Mouse (Mus musculus) adrenal gland, adult 18-20 months (tissue): Measurements from ENCODE around the gene Epm2aip1. TPM values are rescaled to one million over a fixed set of nuclear protein-coding genes. Genes with fewer than 3 reads are reported as not detected.

ENCODE experiments used
- DNase-seq, 2 experiments: peaks; one replicate each; pipeline ENCODE4 v3.0.0; 2021 to 2022; ENCODE audit warnings: low spot score in 2 of 2
- long read RNA-seq, 2 experiments: library from polyadenylated mRNA; stranded (forward); transcript quantifications; one replicate each; pipeline ENCODE4 v2.0.0; 2021
- total RNA-seq, 2 experiments: library from RNA; stranded (reverse); gene quantifications; 1 replicate in 1 of 2; 2 replicates in 1 of 2; pipeline ENCODE4 v1.2.3; 2021

The Epm2aip1 gene
- total RNA-seq, result 10 to 100 TPM; 31.2 to 37.8 TPM
- long read RNA-seq, experiment 1, full-length matches to known transcripts, result 13 of 14 reads
- long read RNA-seq, experiment 1, partial matches to known transcripts, result 0 of 14 reads
- long read RNA-seq, experiment 1, other reads (novel, unspliced or antisense), result 1 of 14 reads
- long read RNA-seq, experiment 2, full-length matches to known transcripts, result 14 of 14 reads
- long read RNA-seq, experiment 2, partial matches to known transcripts, result 0 of 14 reads
- long read RNA-seq, experiment 2, other reads (novel, unspliced or antisense), result 0 of 14 reads

DNA sequence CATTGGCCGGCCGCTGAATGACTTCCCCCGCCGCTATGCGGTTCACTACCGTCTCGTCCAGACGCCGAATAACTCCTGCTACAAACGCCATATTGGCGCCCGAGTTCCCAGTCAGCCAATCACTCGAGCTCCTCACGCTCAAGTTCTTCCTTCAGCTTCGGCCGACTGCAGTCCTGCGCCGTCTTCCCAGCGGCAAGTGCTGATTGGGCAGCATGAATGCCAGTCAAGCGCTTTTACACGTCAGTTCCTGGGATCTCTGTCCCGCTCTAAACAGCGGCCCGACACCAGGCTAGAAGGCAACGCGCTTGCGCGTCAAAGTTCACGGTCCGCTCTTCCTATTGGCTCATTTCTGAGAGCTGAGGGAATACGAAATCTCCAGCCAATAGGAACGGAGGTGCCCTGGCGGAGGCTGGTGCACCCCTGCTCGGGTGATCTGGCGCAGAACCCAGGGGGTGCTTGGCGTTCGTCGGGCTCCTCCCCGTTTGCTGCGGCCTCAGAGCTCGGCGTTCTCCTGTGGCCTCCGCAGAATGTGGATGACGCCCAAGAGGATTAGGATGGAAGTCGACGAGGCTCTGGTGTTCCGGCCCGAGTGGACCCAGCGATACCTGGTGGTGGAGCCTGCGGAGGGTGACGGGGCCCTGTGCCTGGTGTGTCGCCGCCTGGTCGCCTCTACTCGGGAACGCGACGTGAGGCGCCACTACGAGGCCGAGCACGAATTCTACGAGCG is at the start of gene Epm2aip1, which contains the start of gene Mlh1:
TSS of gene Epm2aip1 (plus strand) at position 496 of the 727 bp plus-strand sequence.
TSS of gene Mlh1 (minus strand) at position 358 of the 727 bp plus-strand sequence.
- peak; percentile 92 to 97 for DNase-seq

GRCm38 (mm10) chr9:111223406-111223805 is 48.3 kb upstream of the Epm2aip1 start:
- no peak for DNase-seq

DNA sequence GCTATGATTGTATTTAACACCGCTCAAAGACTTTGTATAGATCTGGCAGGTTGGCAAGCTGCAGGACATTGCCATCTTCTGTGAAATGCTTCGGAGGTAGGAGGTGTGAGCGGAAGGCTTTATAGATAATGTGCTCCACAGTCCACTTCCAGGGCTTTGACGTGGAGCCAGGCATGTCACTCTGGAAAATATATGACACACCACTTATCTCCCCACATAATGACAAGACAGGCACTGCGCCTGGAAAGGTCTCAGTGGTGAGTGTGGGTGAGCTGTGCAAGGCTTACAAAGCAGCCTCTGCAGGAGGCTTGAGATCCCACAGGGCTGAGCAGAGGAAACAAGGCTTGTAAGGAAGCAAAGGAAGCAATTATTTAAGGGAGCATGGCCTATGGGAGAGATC is 43.3 kb upstream of the Epm2aip1 start:
- no peak for DNase-seq

DNA sequence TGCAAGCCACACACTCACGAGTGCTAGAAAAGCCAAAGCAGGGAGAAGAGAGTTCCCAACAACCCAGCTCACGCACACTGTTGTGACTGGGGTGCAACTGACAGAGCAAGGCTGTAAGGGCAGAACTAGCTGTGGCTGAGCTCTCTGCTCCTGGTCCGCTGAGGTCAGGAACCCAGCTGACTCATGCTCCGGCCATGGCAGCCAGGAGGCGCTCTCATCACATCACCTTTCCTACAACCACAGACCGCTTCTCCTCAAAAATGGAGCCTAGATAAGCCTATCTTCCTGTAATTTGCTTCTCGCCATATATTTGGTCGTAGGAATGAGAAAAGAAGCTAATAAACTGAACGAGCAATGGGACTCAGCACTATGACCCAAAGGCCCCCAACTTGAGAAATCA is 37.0 kb upstream of the Epm2aip1 start:
- DNase-seq, result no peak

- DNase-seq, result no peak
Measured at GRCm38 (mm10) chr9:111237726-111238125, 34.0 kb upstream of the Epm2aip1 start.

GRCm38 (mm10) chr9:111239821-111240220 is 31.9 kb upstream of the Epm2aip1 start:
- DNase-seq, result peak in 1 of 2 experiments; percentile 20

DNA sequence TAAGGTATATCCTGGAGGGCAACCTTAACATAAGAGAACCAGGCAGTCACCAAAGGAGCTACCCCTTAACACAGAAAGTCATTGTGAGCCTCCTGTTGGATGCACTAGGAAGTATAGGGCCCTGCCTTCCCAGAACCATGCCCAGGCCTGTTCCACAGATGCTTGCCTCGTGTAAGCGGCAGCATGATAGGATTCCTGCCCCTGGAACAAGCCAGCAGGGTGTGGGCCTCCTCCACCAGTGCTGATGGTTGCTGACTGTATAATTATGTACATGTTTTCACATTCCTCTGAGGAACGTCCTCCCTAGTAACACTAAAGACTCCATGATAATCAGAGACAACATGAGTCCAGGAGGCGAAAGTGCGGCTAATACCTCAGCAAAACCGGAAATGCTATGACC is 28.3 kb upstream of the Epm2aip1 start:
- DNase-seq, result no peak

GRCm38 (mm10) chr9:111245546-111245945 is 26.2 kb upstream of the Epm2aip1 start:
- DNase-seq, result no peak

DNA sequence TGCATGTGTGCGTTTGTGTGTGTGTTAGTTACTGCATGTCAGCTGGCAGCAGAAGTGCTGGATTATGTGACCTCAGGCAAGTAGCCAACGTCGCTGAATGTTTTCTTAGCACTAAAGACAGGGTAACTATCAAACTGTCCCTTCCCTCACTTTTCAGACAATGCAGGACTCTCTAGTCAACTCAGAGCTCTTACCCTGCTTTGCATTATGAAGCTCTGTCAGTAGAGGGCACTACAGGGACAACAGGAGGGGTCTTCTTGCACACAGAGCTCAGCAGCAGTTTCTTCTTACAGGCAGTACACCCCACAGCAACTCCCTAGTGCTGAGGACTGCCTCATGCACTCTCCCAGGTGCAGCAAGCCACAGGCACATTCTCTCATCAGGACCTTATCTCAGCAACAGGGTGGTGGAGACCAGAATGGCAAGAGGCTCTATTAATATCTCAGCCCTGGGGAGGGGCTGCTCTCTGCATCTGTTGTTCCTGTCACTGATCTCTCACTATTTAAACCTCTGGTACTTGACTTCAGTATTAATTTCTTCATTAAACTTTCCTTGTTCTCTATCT is 24.0 kb upstream of the Epm2aip1 start:
- DNase-seq, result no peak

DNA sequence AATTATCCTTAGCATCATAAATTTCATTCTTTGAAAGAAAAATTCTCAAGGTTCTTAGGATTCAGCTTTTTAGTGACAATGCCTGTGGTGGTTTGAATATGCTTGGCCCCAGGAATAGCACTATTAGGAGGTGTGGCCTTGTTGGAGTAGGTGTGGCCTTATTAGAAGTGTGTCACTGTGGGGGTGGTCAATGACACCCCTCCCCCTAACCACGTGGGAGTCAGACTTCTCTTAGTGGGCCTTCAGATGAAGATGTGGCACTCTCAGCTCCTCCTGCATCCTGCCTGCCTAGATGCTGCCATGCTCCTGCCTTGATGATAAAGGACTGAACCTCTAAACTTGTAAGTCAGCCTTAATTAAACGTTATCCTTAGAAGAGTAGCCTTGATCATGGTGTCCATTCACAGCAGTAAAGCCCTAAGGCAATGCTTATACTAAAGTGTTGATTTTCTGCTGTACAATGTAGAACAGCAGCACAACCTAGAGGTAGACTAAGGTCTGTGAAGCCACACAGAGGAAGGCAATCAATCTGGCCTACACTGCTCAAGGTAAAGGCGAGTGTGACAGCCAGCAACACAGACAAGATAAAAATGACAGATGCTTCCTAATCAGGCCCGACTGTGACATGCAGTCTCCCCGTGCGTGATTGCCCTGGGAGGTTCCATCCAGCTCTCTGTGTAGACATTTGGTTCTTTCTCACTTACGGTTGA is 19.4 kb upstream of the Epm2aip1 start:
- no peak for DNase-seq

DNA sequence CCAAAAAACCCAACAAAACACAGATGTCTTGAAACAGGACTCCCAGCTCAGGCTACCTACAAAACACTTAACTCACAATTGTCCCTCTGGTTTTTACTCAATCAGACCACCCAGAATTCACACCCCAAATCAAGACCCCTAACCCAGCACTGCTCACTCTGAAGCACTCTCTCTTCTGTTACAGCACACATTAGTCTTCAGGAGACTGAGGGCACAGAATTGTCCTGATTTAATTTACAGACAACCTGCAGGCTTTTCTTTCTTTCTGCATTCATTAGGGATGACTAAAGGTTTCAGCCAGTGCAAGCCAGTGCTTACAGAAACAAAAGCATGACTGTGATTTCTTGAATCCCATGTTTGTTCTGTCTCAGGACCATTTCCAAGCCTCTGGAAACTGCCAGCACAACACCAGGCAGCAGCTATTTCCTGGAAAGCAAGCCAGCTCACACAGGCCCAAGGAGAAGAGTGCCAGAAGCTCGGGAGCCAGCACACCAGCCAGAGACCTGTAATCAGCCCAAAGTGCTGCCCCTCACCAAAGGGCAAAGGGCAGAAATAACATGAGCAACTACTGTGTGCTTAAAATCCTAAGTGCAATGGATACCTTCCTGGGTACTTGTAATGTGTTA is 11.3 kb upstream of the Epm2aip1 start:
- no peak for DNase-seq

GRCm38 (mm10) chr9:111261356-111261755 is 10.4 kb upstream of the Epm2aip1 start:
- DNase-seq, result no peak

DNA sequence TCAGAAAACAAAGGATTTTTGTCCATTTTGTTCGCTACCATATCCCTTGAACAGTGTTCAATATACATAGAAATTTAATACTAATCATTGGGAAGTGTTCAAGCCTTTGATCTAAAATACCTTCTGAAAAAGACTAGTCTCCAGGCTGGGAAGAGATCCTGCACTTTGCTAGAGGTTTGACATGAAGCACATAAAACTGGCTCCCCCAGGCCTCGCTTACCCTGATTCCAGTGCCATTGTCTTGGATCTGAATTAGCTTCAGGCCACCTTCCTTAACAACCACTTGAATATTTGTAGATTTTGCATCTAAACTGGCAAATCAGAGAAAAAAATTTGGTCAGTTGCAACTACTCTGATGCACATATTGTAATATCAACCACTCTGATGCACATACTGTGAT is 3.7 kb upstream of the Epm2aip1 start:
- no peak for DNase-seq

DNA sequence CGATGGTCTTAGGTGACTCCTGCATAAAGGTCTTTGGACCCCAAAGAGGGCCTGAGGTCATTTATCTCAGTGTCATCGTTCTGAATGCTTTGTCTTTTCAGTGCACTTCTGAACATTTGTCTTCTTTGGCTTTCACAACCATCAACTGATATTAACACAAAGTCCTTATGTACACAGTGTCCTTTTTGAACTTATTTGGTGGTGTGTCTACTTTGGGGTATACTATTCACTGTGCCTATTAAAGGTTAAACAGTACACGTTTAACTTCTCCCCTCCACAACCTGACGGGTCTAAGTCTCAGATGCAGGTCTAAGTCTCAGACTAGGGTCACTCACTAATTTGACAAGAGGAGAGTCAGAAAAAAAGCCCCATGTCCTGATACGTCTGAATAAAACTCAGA is 1.1 kb upstream of the Epm2aip1 start:
- no peak for DNase-seq

DNA sequence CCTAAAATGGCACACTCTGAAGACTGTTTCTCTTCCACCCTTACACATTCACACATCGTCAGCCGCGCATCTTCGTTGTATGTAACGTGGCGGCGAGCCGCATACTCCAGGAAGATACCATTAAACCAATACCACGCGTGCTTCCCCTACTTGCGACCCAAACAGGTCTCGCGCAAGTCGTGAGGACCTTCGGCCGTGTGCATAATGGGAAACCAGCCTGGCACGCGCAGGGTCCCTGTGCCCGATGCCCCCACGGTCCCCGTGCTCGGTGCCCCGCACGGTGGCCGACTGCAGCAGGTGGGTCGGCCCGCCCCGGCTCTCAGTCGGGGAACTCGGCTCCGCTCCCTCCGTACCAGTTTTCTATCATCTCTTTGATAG is 684 bp upstream of the Epm2aip1 start:
- no peak for DNase-seq

GRCm38 (mm10) chr9:111272356-111272755 is 627 bp downstream of the Epm2aip1 start:
- DNase-seq, result no peak

- no peak for DNase-seq
Measured at GRCm38 (mm10) chr9:111272996-111273785, 1.5 kb downstream of the Epm2aip1 start.

DNA sequence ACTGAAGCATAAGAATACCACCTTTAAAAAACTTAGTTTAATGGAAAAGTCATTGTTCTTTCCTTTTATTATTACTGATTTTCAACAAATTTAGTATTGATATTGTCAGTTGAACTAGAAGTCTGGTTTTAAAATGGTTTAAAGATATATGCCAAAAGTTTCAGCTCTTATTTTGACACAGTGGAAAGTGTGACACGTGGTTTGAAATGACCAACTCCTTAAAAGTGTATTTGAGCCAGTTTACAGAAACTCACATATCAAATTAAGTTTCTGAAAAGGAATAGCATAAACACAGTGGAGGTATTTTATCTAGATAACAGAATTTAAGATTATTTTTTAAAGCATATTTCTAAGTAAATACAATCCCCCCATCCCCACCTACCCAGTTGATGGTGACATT is 2.2 kb downstream of the Epm2aip1 start:
- no peak for DNase-seq

DNA sequence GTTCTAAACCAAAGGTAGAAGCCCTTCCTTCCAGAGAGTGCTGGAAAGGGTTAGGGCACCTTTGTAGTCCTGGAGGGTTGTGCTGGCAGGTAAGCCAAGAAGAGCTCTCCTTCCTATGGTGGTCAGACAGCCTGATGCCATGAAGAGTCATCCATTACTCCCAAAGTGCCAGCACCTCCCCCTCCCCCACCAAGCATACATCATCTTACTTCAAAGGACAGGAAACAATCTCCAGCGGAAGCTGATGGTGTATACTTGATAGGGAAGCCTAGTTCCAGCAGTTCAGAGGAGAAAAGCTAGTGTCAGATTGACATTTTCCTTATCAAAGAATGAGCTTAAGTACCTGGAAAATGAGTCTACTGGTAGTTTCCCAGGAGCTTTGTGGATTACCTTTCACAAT is 3.4 kb downstream of the Epm2aip1 start:
- no peak for DNase-seq

DNA sequence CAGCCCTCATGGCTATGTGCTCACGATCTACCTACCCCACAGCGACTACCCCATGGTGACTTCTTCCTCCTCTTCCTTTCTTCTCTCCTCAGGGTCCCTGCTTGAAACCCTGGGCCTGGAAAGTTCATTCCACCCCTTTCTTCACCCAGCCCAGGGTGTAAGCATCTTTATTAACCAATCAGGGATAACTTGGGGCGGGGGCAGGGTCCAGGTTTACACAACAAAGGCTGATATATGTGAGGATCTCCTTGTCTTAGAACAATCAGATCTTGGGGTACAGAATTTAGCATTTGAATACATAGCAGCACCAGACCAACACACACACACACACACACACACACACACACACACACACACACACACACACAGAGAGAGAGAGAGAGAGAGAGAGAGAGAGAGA is 13.3 kb downstream of the Epm2aip1 start:
- no peak for DNase-seq
